Mouse (Mus musculus) T-helper 1 cell (primary cell): Measurements from ENCODE around the gene Cd247.

Experiments
- in situ Hi-C: fragments of 300-600 bp; cut with MboI, MseI; formaldehyde crosslinking; loops from one replicate; pipeline ENCODE4 v1.15.1; 2025; ENCODE audit warnings: high pct_unique_total_duplicates

Cd247 gene

GRCm38 (mm10) chr1:165788511-165788910 is at the start of gene Cd247:
TSS of gene Cd247 (plus strand) at chr1:165788681.
- in situ Hi-C loops: no loop called here

- in situ Hi-C loops: loop anchor here (5.0 kb wide), 2 partner anchors 77 to 157 kb away; no protein-coding TSS in a partner anchor
These were observed 49.5 kb upstream of the Cd247 start for GRCm38 (mm10) chr1:165738985-165739384.

- in situ Hi-C loops: no loop called here
These were observed 46.5 kb upstream of the Cd247 start for GRCm38 (mm10) chr1:165741989-165742388.

- in situ Hi-C loops: no loop called here
These were observed 40.4 kb upstream of the Cd247 start for GRCm38 (mm10) chr1:165748053-165748452.

- in situ Hi-C loops: loop anchor here (25.0 kb wide), 1 partner anchor 636 kb away; the partner anchor contains the start of gene Tada1
These were observed 37.3 kb upstream of the Cd247 start for GRCm38 (mm10) chr1:165751142-165751541.

GRCm38 (mm10) chr1:165751838-165752237 is 36.6 kb upstream of the Cd247 start:
- in situ Hi-C loops: loop anchor here (25.0 kb wide), 1 partner anchor 635 kb away; the partner anchor contains the start of gene Tada1

GRCm38 (mm10) chr1:165754205-165754604 is 34.3 kb upstream of the Cd247 start:
- in situ Hi-C loops: loop anchor here (25.0 kb wide), 1 partner anchor 633 kb away; the partner anchor contains the start of gene Tada1

- in situ Hi-C loops: loop anchor here (25.0 kb wide), 1 partner anchor 632 kb away; the partner anchor contains the start of gene Tada1
These were observed 33.3 kb upstream of the Cd247 start for GRCm38 (mm10) chr1:165755194-165755593.

GRCm38 (mm10) chr1:165761522-165762305 is 26.8 kb upstream of the Cd247 start:
- in situ Hi-C loops: loop anchor here (10.0 to 25.0 kb wide), 2 partner anchors 626 to 1233 kb away; partner anchors contain the start of gene Tada1

GRCm38 (mm10) chr1:165762498-165762897 is 26.0 kb upstream of the Cd247 start:
- in situ Hi-C loops: loop anchor here (10.0 to 25.0 kb wide), 2 partner anchors 625 to 1232 kb away; partner anchors contain the start of gene Tada1

- in situ Hi-C loops: loop anchor here (10.0 to 25.0 kb wide), 2 partner anchors 624 to 1232 kb away; partner anchors contain the start of gene Tada1
These were observed 25.4 kb upstream of the Cd247 start for GRCm38 (mm10) chr1:165762914-165763634.

- in situ Hi-C loops: loop anchor here (10.0 to 25.0 kb wide), 2 partner anchors 623 to 1231 kb away; partner anchors contain the start of gene Tada1
These were observed 24.7 kb upstream of the Cd247 start, which contains the start of gene Creg1 for GRCm38 (mm10) chr1:165763635-165764372. TSS of gene Creg1 (plus strand) at chr1:165763746.

- in situ Hi-C loops: loop anchor here (10.0 to 25.0 kb wide), 2 partner anchors 623 to 1230 kb away; partner anchors contain the start of gene Tada1
These were observed 23.9 kb upstream of the Cd247 start for GRCm38 (mm10) chr1:165764571-165764970.

- in situ Hi-C loops: loop anchor here (5.0 to 25.0 kb wide), 3 partner anchors 547 to 1230 kb away; partner anchors contain the start of gene Tada1
These were observed 23.4 kb upstream of the Cd247 start for GRCm38 (mm10) chr1:165765041-165765440.

- in situ Hi-C loops: loop anchor here (5.0 to 25.0 kb wide), 3 partner anchors 547 to 1229 kb away; partner anchors contain the start of gene Tada1
These were observed 22.7 kb upstream of the Cd247 start for GRCm38 (mm10) chr1:165765651-165766294.

GRCm38 (mm10) chr1:165766295-165766890 is 22.1 kb upstream of the Cd247 start:
- in situ Hi-C loops: loop anchor here (5.0 to 25.0 kb wide), 3 partner anchors 546 to 1228 kb away; partner anchors contain the start of gene Tada1

GRCm38 (mm10) chr1:165768894-165769512 is 19.5 kb upstream of the Cd247 start:
- in situ Hi-C loops: loop anchor here (5.0 to 25.0 kb wide), 3 partner anchors 543 to 1226 kb away; partner anchors contain the start of gene Tada1

GRCm38 (mm10) chr1:165770181-165770759 is 18.2 kb upstream of the Cd247 start:
- in situ Hi-C loops: loop anchor here (10.0 to 25.0 kb wide), 2 partner anchors 215 to 617 kb away; partner anchors contain the start of gene Tada1

- in situ Hi-C loops: loop anchor here (10.0 to 25.0 kb wide), 2 partner anchors 213 to 616 kb away; partner anchors contain the start of gene Tada1
These were observed 17.0 kb upstream of the Cd247 start for GRCm38 (mm10) chr1:165771491-165771897.
